Mouse (Mus musculus) cerebellum, adult 18-20 months (tissue): ENCODE data around the gene BC035044.
A peak's percentile ranks its signal among the peaks of the same experiment; 100 is the strongest.
"Not testable (repeated sequence)": the region's sequence is repeated elsewhere in the genome, so short reads cannot be mapped to it uniquely, and the experiment has no call there.

Experiments
- DNase-seq, 2 experiments: peaks; one replicate each; pipeline ENCODE4 v3.0.0; 2021

The BC035044 gene

GRCm38 (mm10) chr6:128890948-128891355, at the start of gene BC035044:
BC035044 (minus strand) TSS chr6:128891126.
- DNase-seq = no peak

- not testable (repeated sequence) for DNase-seq
These were observed 45.2 kb upstream of the BC035044 start for GRCm38 (mm10) chr6:128935889-128936665.

GRCm38 (mm10) chr6:128934081-128934480, 43.2 kb upstream of the BC035044 start, which contains the start of gene Clec2g:
Clec2g (plus strand) TSS chr6:128934381.
- DNase-seq = not testable (repeated sequence)

GRCm38 (mm10) chr6:128933050-128933449, 42.1 kb upstream of the BC035044 start:
- no peak for DNase-seq

- no peak for DNase-seq
These were observed 26.4 kb upstream of the BC035044 start for GRCm38 (mm10) chr6:128917322-128917721.

- DNase-seq = no peak
These were observed 22.8 kb upstream of the BC035044 start for GRCm38 (mm10) chr6:128913598-128914254.

GRCm38 (mm10) chr6:128900796-128901552, 10.0 kb upstream of the BC035044 start:
- DNase-seq = not testable (repeated sequence)

- no peak for DNase-seq
These were observed 9.1 kb upstream of the BC035044 start for GRCm38 (mm10) chr6:128900044-128900443.

GRCm38 (mm10) chr6:128895404-128896001, 4.6 kb upstream of the BC035044 start:
- DNase-seq = no peak

GRCm38 (mm10) chr6:128888834-128889233, 2.1 kb downstream of the BC035044 start:
- DNase-seq = no peak

GRCm38 (mm10) chr6:128887091-128887790, 3.7 kb downstream of the BC035044 start, which contains the start of gene Clec2i:
Clec2i (plus strand) TSS chr6:128887588.
- DNase-seq = not testable (repeated sequence)

GRCm38 (mm10) chr6:128871910-128872610, 18.9 kb downstream of the BC035044 start:
- DNase-seq = no peak

- DNase-seq = no peak
These were observed 22.1 kb downstream of the BC035044 start for GRCm38 (mm10) chr6:128868861-128869260.

- no peak for DNase-seq
These were observed 33.0 kb downstream of the BC035044 start for GRCm38 (mm10) chr6:128857976-128858375.

- DNase-seq = peak; percentile 58 to 66
These were observed 34.7 kb downstream of the BC035044 start for GRCm38 (mm10) chr6:128856250-128856649.

- no peak for DNase-seq
These were observed 35.4 kb downstream of the BC035044 start for GRCm38 (mm10) chr6:128855477-128855876.

GRCm38 (mm10) chr6:128854895-128855294, 36.0 kb downstream of the BC035044 start:
- DNase-seq = no peak

GRCm38 (mm10) chr6:128854024-128854820, 36.7 kb downstream of the BC035044 start:
- DNase-seq = peak; percentile 39 to 65

GRCm38 (mm10) chr6:128852766-128853165, 38.2 kb downstream of the BC035044 start:
- DNase-seq = no peak

GRCm38 (mm10) chr6:128851151-128851550, 39.8 kb downstream of the BC035044 start:
- no peak for DNase-seq

GRCm38 (mm10) chr6:128850671-128851070, 40.3 kb downstream of the BC035044 start:
- no peak for DNase-seq
